Mouse (Mus musculus) heart, embryonic 13.5 days (tissue): ENCODE data around the gene Il24. TPM values are rescaled to one million over a fixed set of nuclear protein-coding genes. Genes with fewer than 3 reads are reported as not detected.

Experiments used
- ATAC-seq: fragments of 200-750 bp; cut with Nextera tagmentation; 2 replicates; pipeline ENCODE4 v1.8.0; 2017; ENCODE audit warnings: moderate TSS enrichment; ENCODE audit not compliant: insufficient number of reproducible peaks, low FRiP score, low TSS enrichment; ENCODE audit errors: extremely low read depth
- H3K27ac ChIP-seq: fragments of 300-500 bp; sonication (generic); replicated peaks from 2 replicates; pipeline ENCODE4 v1.5.1; 2015; ENCODE audit warnings: moderate library complexity, mild to moderate bottlenecking, inconsistent platforms
- H3K27me3 ChIP-seq: fragments of 300-500 bp; sonication (generic); replicated peaks from 2 replicates; pipeline ENCODE4 v1.6.1; 2015; ENCODE audit warnings: mild to moderate bottlenecking, inconsistent platforms
- H3K36me3 ChIP-seq: fragments of 300-500 bp; sonication (generic); 2 replicates; pipeline ENCODE4 v1.6.1; 2015; ENCODE audit warnings: mild to moderate bottlenecking, inconsistent platforms
- H3K4me1 ChIP-seq: fragments of 300-500 bp; sonication (generic); 2 replicates; pipeline ENCODE4 v1.6.1; 2015; ENCODE audit warnings: inconsistent platforms
- H3K4me2 ChIP-seq: fragments of 300-500 bp; sonication (generic); 2 replicates; pipeline ENCODE4 v1.6.1; 2015; ENCODE audit warnings: inconsistent platforms, mild to moderate bottlenecking, moderate library complexity
- H3K4me3 ChIP-seq: fragments of 300-500 bp; sonication (generic); 2 replicates; pipeline ENCODE4 v1.5.1; 2015; ENCODE audit warnings: moderate library complexity, mild to moderate bottlenecking, inconsistent platforms
- H3K9ac ChIP-seq: fragments of 300-500 bp; sonication (generic); 2 replicates; pipeline ENCODE4 v1.6.1; 2015; ENCODE audit warnings: inconsistent platforms, mild to moderate bottlenecking, moderate library complexity
- H3K9me3 ChIP-seq: fragments of 300-500 bp; sonication (generic); 2 replicates; pipeline ENCODE4 v1.6.1; 2016; ENCODE audit warnings: inconsistent platforms
- WGBS: fragments of 180-500 bp; shearing (Covaris S2); methylation state at CpG from one replicate; pipeline ENCODE4 v1.1.7; 2015; ENCODE audit warnings: mixed read lengths; 5-methylcytosine and 5-hydroxymethylcytosine counted together
- polyA plus RNA-seq: library from polyadenylated mRNA; unstranded; fragments of >200 nt; fragmentation: Nextera tagmentation; extraction: Ambion mirVana; gene quantifications from 2 replicates; pipeline ENCODE4 v1.2.1, GENCODE M21; 2015

Gene Il24
- polyA plus RNA-seq, 1 experiment from 2014 or later, result not detected

- peaks cover 37% of the 10 kb centered on the region for H3K27me3 ChIP-seq
- H3K4me3 ChIP-seq, result peak overlapping the region; percentile 57
- no peak for ATAC-seq
- no peak overlapping the region for H3K27ac ChIP-seq
- peaks cover 8% of the 10 kb centered on the region; the same call in 1 of the 2 replicates for H3K4me1 ChIP-seq
- H3K9me3 ChIP-seq, result no peaks in the 10 kb centered on the region
- peak overlapping the region; percentile 73 for H3K9ac ChIP-seq
- peak overlapping the region; percentile 88 for H3K4me2 ChIP-seq
- 2% methylated on average over 43 of the region's 43 CpGs for WGBS
- H3K36me3 ChIP-seq, result no peaks in the 10 kb centered on the region
These were observed 9.2 kb downstream of the Il24 start for GRCm38 (mm10) chr1:130877889-130878614.

DNA sequence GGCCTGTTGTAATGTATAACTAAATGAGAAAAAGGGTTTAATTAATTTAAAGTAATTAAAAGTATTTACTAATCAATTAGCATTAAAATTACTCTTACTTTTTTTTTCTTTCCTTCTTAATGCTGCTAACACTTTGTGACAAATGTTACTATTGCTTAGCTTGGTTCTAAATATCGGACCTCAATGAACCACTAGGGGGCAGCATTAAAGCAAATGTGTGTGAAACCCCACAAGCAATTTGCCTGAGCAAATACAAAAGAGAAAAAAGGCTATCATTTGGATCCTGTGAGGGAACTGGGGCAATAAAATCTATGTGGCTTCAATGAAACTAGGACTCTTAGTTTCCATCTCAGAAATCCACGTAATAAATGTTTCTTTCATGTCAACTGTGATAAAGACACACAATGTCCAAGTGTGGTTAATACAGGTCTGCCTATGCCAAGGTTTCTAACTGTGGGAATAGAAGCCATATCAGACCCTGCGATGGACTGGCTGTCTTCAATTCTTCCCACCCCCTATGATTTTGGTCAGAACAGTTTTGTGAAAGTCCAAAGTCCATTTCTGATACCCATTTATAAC is 10.2 kb downstream of the Il24 start:
- no peak overlapping the region for H3K4me2 ChIP-seq
- H3K4me3 ChIP-seq, result no peak overlapping the region
- no peak for ATAC-seq
- H3K27ac ChIP-seq, result no peak overlapping the region
- peaks cover 37% of the 10 kb centered on the region for H3K27me3 ChIP-seq
- H3K9me3 ChIP-seq, result no peaks in the 10 kb centered on the region
- peaks cover 8% of the 10 kb centered on the region; the same call in 1 of the 2 replicates for H3K4me1 ChIP-seq
- WGBS, result 16% methylated on average over 3 of the region's 3 CpGs
- no peak overlapping the region for H3K9ac ChIP-seq
- no peaks in the 10 kb centered on the region for H3K36me3 ChIP-seq

DNA sequence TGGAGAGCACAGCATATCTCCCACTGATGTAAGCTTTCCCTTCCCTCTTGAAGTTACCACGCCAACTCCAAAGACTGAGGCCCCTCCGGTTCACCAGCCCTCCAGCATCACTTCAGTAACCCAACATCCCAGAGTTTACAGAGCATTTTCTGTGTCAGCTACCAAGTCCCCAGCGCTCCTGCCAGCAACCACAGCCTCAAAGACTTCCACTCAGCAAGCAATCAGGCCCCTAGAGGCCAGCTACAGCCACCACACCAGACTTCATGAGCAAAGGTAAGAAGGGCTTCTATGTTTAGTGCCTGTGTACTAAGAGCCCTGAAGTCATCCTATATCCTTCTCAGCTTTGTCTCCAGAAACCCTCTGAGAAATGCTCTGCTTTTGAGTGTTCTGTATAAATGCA is 11.3 kb downstream of the Il24 start:
- 62% methylated on average over 3 of the region's 3 CpGs for WGBS
- peaks cover 8% of the 10 kb centered on the region; the same call in 1 of the 2 replicates for H3K4me1 ChIP-seq
- no peak overlapping the region for H3K9ac ChIP-seq
- peaks cover 37% of the 10 kb centered on the region for H3K27me3 ChIP-seq
- no peaks in the 10 kb centered on the region for H3K9me3 ChIP-seq
- ATAC-seq, result no peak
- H3K27ac ChIP-seq, result no peak overlapping the region
- H3K36me3 ChIP-seq, result no peaks in the 10 kb centered on the region
- no peak overlapping the region for H3K4me2 ChIP-seq
- no peak overlapping the region for H3K4me3 ChIP-seq

GRCm38 (mm10) chr1:130875139-130875538 is 12.1 kb downstream of the Il24 start:
- ATAC-seq, result no peak
- Histone ChIP-seq H3K36me3 (no peaks in the 10 kb centered on the region), H3K9ac (no peak overlapping the region), H3K4me2 (no peak overlapping the region), H3K27me3 (peaks cover 36% of the 10 kb centered on the region), H3K4me3 (no peak overlapping the region), H3K9me3 (no peaks in the 10 kb centered on the region), H3K4me1 (peaks cover 8% of the 10 kb centered on the region; the same call in 1 of the 2 replicates), H3K27ac (no peak overlapping the region)
- 44% methylated on average over 3 of the region's 3 CpGs for WGBS

GRCm38 (mm10) chr1:130872912-130873311 is 14.3 kb downstream of the Il24 start:
- H3K4me3 ChIP-seq, result no peak overlapping the region
- no peak for ATAC-seq
- H3K9ac ChIP-seq, result no peak overlapping the region
- no peaks in the 10 kb centered on the region for H3K36me3 ChIP-seq
- no peak overlapping the region for H3K4me2 ChIP-seq
- peaks cover 2% of the 10 kb centered on the region; the same call in 1 of the 2 replicates for H3K4me1 ChIP-seq
- peaks cover 17% of the 10 kb centered on the region for H3K27me3 ChIP-seq
- no peaks in the 10 kb centered on the region for H3K9me3 ChIP-seq
- WGBS, result 80% methylated on average over 2 of the region's 2 CpGs
- H3K27ac ChIP-seq, result no peak overlapping the region

DNA sequence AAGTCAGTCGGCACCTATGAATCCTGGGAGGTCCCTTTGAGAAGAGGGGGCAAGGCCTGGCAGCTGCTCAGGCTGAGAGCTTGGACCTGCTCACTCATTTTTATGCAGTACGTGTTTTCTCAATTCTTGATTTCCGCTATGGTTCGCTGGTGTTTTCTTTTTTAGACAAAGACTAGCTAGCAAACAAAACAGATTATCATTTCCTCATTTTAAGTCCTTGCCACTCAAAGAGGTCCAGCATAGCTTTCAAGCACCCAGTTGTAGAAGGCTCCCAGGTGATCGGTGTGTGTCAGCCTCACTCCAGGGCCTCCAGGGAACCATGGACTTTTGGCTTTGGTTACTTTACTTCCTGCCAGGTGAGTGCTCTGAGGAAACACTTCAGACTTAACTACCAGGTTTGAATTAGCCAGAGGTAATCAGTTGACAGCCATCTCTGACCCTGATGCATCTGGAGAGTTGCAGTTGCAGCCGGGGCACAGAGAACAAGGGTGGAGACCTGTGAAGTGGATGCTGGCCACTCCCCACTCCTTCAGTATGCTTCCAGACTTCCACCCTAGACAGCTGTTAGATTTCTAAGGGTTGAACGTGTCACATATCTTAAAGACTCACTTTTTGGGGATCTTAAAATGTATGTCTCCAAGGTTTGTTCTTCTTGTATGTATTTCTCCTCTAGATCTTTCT is 21.6 kb downstream of the Il24 start, which contains the start of gene Fcmr:
Gene Fcmr (plus strand): TSS at position 129 of the 681 bp plus-strand sequence.
- H3K4me1 ChIP-seq, result no peaks in the 10 kb centered on the region
- ATAC-seq, result no peak
- H3K36me3 ChIP-seq, result no peaks in the 10 kb centered on the region
- H3K9me3 ChIP-seq, result no peaks in the 10 kb centered on the region
- H3K27me3 ChIP-seq, result no peaks in the 10 kb centered on the region
- H3K9ac ChIP-seq, result no peak within 1 kb of the TSS
- H3K27ac ChIP-seq, result no peak within 1 kb of the TSS
- no peak within 1 kb of the TSS for H3K4me2 ChIP-seq
- 71% methylated on average over 7 of the region's 7 CpGs for WGBS
- H3K4me3 ChIP-seq, result no peak within 1 kb of the TSS

DNA sequence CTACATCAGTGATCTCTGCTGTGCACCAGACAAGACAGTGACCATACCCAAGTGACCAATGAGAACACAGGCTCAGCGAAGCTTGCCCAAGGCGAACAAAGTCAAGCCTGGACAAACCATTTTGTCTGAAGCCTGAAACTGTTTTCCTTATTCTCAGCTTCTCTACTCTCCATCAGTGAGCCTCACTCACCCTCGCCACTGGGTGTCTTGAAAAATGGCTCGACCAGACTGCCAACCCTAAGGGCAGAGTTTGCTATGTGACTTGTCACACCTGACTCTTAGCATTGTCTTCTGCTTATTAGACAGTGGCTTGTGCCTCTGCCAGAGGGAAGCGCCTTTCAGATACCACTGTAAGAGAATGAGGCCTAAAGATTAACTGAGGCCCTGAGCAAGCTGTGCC is 22.5 kb downstream of the Il24 start:
- WGBS, result 82% methylated on average over 5 of the region's 5 CpGs
- no peak overlapping the region for H3K9ac ChIP-seq
- no peaks in the 10 kb centered on the region for H3K27me3 ChIP-seq
- H3K9me3 ChIP-seq, result no peaks in the 10 kb centered on the region
- H3K36me3 ChIP-seq, result no peaks in the 10 kb centered on the region
- no peak overlapping the region for H3K4me2 ChIP-seq
- no peak overlapping the region for H3K27ac ChIP-seq
- H3K4me1 ChIP-seq, result no peaks in the 10 kb centered on the region
- no peak overlapping the region for H3K4me3 ChIP-seq
- ATAC-seq, result no peak

DNA sequence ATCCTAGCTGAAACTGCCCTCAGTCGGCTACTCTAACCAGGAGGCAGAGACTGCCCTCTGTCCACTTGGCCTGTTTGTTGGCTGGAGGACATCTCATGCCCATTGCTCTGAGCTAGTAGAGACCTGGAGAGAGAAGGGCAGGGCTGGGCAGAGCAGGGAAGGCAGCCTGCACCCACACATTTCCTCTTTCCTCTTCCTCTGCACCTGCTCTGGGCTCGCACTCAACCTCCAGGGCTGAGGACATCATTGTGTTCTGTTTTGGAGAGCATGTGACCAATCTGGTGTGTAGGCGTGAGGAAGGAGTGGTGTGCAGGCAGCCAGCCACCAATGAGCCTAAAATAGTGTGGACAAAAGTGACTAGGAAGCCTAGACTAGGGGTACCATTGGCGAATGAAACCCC is 23.0 kb downstream of the Il24 start:
- H3K4me1 ChIP-seq, result no peaks in the 10 kb centered on the region
- no peaks in the 10 kb centered on the region for H3K9me3 ChIP-seq
- H3K9ac ChIP-seq, result no peak overlapping the region
- ATAC-seq, result no peak
- H3K4me2 ChIP-seq, result no peak overlapping the region
- H3K4me3 ChIP-seq, result no peak overlapping the region
- 65% methylated on average over 4 of the region's 4 CpGs for WGBS
- H3K27ac ChIP-seq, result no peak overlapping the region
- H3K27me3 ChIP-seq, result no peaks in the 10 kb centered on the region
- H3K36me3 ChIP-seq, result no peaks in the 10 kb centered on the region

- H3K4me2 ChIP-seq, result no peak overlapping the region
- no peak overlapping the region for H3K9ac ChIP-seq
- H3K27ac ChIP-seq, result no peak overlapping the region
- ATAC-seq, result no peak
- WGBS, result 81% methylated on average over 4 of the region's 4 CpGs
- no peaks in the 10 kb centered on the region for H3K27me3 ChIP-seq
- H3K4me3 ChIP-seq, result no peak overlapping the region
- no peaks in the 10 kb centered on the region for H3K4me1 ChIP-seq
- no peaks in the 10 kb centered on the region for H3K9me3 ChIP-seq
- H3K36me3 ChIP-seq, result no peaks in the 10 kb centered on the region
These were observed 29.8 kb downstream of the Il24 start for GRCm38 (mm10) chr1:130857456-130857855.

DNA sequence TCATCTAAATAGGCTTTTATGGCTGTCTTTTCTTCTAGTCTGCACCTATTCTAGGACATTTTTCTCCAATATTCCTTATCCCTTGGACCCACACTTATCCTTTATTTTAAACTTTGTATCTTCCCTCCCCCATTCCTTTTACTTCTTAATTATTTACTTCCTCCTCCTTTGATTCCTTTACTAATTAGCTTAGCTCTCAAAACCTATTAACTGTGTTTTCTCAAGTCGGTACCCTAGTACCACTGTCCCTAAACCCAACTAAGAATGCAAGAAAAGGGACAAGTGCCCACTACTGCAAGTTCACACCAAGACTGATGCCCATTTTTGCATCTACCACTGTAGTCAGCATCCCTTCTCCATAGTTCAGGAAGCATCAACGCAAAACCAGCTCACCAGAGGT is 31.5 kb downstream of the Il24 start:
- no peak for ATAC-seq
- WGBS, result 76% methylated on average over 2 of the region's 2 CpGs
- no peak overlapping the region for H3K4me2 ChIP-seq

GRCm38 (mm10) chr1:130854819-130855218 is 32.4 kb downstream of the Il24 start:
- WGBS, result 76% methylated on average over 9 of the region's 9 CpGs
- H3K27ac ChIP-seq, result no peak overlapping the region
- no peak for ATAC-seq

More for the DNA sequence above, 31.5 kb downstream of the Il24 start:
- no peak overlapping the region for H3K27ac ChIP-seq
- no peaks in the 10 kb centered on the region for H3K27me3 ChIP-seq
- H3K36me3 ChIP-seq, result no peaks in the 10 kb centered on the region
- no peaks in the 10 kb centered on the region for H3K9me3 ChIP-seq
- no peak overlapping the region for H3K4me3 ChIP-seq
- H3K9ac ChIP-seq, result no peak overlapping the region
- 0 out of 2 replicates have a peak, but pooled peaks cover under 1% of the 10 kb centered on the region for H3K4me1 ChIP-seq

More at GRCm38 (mm10) chr1:130854819-130855218, 32.4 kb downstream of the Il24 start:
- H3K27me3 ChIP-seq, result no peaks in the 10 kb centered on the region
- no peak overlapping the region for H3K4me2 ChIP-seq
- no peaks in the 10 kb centered on the region for H3K9me3 ChIP-seq
- H3K4me1 ChIP-seq, result peaks cover 7% of the 10 kb centered on the region; the same call in 1 of the 2 replicates
- no peak overlapping the region for H3K9ac ChIP-seq
- no peak overlapping the region for H3K4me3 ChIP-seq
- no peaks in the 10 kb centered on the region for H3K36me3 ChIP-seq
